Mouse (Mus musculus) ES-E14 (cell line): Measurements from ENCODE around the gene 4933428G20Rik.

Experiments used
- CHD2 ChIP-seq: IDR thresholded peaks from 2 replicates; pipeline ENCODE4 v1.6.1; 2014; ENCODE audit warnings: mild to moderate bottlenecking, low read depth, low read length, inconsistent platforms
- HCFC1 ChIP-seq: IDR thresholded peaks from 2 replicates; pipeline ENCODE4 v1.6.1; 2012; ENCODE audit warnings: low read length, inconsistent platforms, borderline replicate concordance; ENCODE audit not compliant: insufficient read depth
- MAFK ChIP-seq: IDR thresholded peaks from 2 replicates; pipeline ENCODE4 v1.6.1; 2014; ENCODE audit warnings: mild to moderate bottlenecking, low read depth, low read length, inconsistent platforms; ENCODE audit not compliant: insufficient read depth
- ZNF384 ChIP-seq: IDR thresholded peaks from 2 replicates; pipeline ENCODE4 v1.6.1; 2012; ENCODE audit warnings: low read depth, low read length, inconsistent platforms

DNA sequence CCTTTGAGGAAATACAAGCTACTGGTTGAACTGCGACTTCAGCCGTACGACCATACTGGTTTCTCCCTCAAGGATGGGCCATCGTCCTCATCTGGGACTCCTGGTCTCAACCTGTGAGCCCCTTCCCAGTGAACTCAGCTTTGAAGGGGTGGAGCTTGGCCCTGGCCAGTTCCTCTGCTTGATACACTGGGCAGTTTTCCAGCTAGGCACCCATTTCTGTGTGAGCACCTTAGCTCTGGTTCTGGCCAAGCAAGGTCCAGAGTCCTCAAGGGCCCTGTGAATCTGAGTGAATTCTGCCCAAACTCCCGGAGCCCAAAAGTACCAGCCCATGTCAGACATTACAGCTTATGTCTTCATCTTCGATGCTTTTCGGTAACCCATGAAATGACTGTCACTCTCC, 20.4 kb upstream of the 4933428G20Rik start:
- TF ChIP-seq HCFC1 (no peak), MAFK (no peak), CHD2 (no peak), ZNF384 (no peak)
